Mouse (Mus musculus) macrophage (primary cell): ENCODE data around the gene Rpl28. TPM values are rescaled to one million over a fixed set of nuclear protein-coding genes. Genes with fewer than 3 reads are reported as not detected.
A peak's percentile ranks its signal among the peaks of the same experiment; 100 is the strongest.
"Not testable (repeated sequence)": the region's sequence is repeated elsewhere in the genome, so short reads cannot be mapped to it uniquely, and the experiment has no call there.

Source experiments
- H3K27ac ChIP-seq: fragments of 350-480 bp; formaldehyde crosslinking; 2 replicates; pipeline ENCODE4 v1.9.0; 2021
- H3K36me3 ChIP-seq: fragments of 350-480 bp; formaldehyde crosslinking; 2 replicates; pipeline ENCODE4 v1.9.0; 2021; ENCODE audit errors: inconsistent target
- H3K4me3 ChIP-seq: fragments of 350-480 bp; formaldehyde crosslinking; 2 replicates; pipeline ENCODE4 v1.9.0; 2021; ENCODE audit errors: inconsistent target
- H3K79me2 ChIP-seq: fragments of 350-480 bp; formaldehyde crosslinking; 2 replicates; pipeline ENCODE4 v1.9.0; 2021; ENCODE audit errors: inconsistent target
- WGBS: methylation state at CpG from one replicate; pipeline ENCODE4 v1.1.7; 2026; ENCODE audit warnings: inconsistent platforms; ENCODE audit not compliant: missing documents; 5-methylcytosine and 5-hydroxymethylcytosine counted together
- polyA plus RNA-seq: library from polyadenylated mRNA; stranded (reverse); fragments of 250-400 nt; gene quantifications from 3 replicates; pipeline ENCODE4 v1.2.4, GENCODE M21; 2018; ENCODE audit warnings: inconsistent platforms

Rpl28 gene
- polyA plus RNA-seq, 1 experiment from 2014 or later = 395 TPM

DNA sequence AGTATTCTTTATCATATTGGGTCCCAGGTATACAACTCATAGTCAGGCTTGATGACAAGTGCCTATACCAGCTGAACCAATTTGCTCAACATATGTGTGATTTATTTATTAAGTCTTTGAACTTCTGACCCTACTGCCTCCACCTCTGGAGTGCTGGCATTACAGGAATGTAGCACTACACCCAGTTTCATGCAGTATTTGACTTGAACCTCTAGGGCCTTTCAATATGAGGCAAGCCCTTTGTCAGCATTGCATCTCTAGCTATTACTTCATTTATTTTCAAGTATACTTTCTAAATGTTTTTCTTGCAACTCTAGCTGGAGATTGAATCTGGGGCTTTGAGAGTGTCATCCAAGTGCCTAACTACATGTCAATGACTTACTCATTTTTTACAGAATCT is 9.6 kb downstream of the Rpl28 start:
- H3K4me3 ChIP-seq = no peak overlapping the region
- H3K79me2 ChIP-seq = no peaks in the 10 kb centered on the region
- H3K27ac ChIP-seq = no peak overlapping the region
- peaks cover 8% of the 10 kb centered on the region for H3K36me3 ChIP-seq

DNA sequence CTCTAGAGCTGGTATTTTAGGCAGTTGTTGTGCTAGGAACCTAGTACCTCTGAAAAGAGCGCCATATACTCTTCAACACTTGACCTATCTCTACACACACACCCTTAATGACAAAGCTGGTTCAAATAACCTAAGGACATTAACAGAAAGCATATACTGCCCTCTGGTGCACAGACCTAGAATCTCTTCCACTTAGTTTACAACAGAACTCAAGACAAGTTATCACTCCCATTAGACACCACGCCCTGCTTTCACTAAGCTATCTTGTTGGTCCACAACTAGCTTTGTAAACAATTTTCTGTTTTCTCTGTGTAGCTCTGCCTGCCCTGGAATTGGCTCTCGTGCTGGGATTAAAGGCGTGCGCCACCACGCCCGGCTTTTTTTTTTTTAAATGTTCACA is 14.0 kb downstream of the Rpl28 start:
- 91% methylated on average over 7 of the region's 7 CpGs for WGBS
- Histone ChIP-seq H3K27ac (no peak overlapping the region), H3K36me3 (peaks cover 13% of the 10 kb centered on the region; the same call in 1 of the 2 replicates), H3K79me2 (peaks cover 35% of the 10 kb centered on the region), H3K4me3 (no peak overlapping the region)

DNA sequence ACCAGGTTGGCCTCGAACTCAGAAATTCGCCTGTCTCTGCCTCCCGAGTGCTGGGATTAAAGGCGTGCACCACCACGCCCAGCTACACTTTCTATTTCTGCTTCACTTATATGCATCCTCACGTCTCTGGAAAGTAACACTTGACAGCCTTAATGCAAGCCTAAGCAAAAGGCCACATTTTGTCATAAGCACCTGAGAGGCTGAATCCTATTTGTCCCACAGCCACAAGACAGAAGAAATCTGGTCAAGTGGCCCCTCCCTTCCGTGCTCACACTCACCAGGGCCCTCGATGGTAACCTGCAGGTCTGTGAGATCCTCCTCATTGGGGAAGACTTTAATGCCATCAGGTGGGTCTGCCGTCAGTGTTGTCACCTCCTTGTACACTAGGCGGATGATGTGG is 18.5 kb downstream of the Rpl28 start:
- Histone ChIP-seq H3K4me3 (peak overlapping the region; percentile 98), H3K27ac (peak overlapping the region; percentile 78), H3K36me3 (peaks cover 13% of the 10 kb centered on the region; the same call in 1 of the 2 replicates), H3K79me2 (peaks cover 37% of the 10 kb centered on the region)
- WGBS = 46% methylated on average over 8 of the region's 10 CpGs

DNA sequence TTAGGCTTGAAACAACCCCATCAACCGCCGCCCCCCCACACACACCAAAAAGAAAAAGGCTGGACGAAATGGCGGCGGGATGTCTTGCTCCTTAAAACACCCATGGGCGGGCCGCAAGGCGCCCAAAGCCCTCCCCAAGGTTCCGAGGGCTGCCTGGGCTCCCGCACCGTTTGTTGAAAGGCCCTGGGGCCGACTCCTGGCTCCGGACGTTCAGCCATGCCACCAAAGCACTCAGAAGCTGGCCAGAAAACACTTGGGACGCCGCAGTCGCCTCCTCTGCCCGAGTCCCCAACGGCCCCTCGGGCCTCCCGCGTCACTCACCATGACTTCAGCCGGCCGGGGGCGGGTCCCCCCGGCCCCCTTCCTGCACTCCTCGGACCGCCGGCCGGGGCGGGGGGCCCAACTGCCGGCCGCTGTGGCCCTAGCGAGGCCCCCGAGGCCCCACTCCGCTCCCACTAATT is 19.2 kb downstream of the Rpl28 start:
- peaks cover 12% of the 10 kb centered on the region; the same call in 1 of the 2 replicates for H3K36me3 ChIP-seq

DNA sequence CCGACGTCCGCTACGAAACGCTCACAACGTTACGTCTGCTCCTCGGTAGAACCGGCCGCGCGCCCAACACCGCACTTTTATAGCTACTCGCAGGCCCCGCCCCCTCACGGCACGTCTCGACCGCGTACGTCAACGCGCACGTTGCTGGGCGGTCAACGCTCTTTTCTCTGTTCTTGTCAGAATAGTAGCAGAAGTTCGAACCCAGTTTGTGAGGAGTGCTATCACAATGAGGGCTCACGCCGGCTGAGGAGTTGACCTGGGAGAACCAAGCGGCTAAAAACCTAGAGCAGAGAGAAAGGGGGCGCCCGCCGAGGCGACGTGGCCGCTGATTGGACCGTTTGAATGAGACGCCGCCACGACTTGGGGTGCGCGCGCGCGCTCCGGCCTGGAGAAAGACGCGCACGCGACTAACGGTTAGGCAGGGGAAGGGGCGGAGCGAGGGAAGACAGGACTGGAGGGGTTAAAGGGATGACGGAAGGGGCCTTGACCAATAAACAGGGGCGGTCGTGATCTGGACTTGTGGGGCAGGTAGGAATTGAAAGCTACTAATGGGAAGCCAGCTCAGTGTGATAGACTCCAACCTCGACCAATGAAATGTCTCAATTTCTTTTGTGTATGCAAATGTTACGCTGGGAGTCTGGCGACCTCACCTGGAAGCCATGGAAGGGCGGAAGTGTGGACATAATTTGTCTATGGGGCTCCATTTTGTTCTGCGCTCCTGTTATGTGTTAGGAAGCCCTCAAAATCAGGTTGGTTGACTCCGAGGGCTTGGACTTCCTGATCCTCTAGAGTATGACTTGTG is 19.8 kb downstream of the Rpl28 start, which contains the start of gene Ube2s:
Gene Ube2s (minus strand): TSS at position 288 of the 802 bp plus-strand sequence.
- Histone ChIP-seq H3K27ac (peak within 1 kb of the TSS; percentile 94), H3K79me2 (peaks cover 37% of the 10 kb centered on the region), H3K36me3 (peaks cover 6% of the 10 kb centered on the region; the same call in 1 of the 2 replicates), H3K4me3 (peak within 1 kb of the TSS; percentile 98)
- 1% methylated on average over 54 of the region's 62 CpGs for WGBS

More for the DNA sequence above, 19.2 kb downstream of the Rpl28 start:
- 0% methylated on average over 26 of the region's 36 CpGs for WGBS
- H3K79me2 ChIP-seq = peaks cover 37% of the 10 kb centered on the region
- H3K27ac ChIP-seq = peak overlapping the region; percentile 78
- peak overlapping the region; percentile 98 for H3K4me3 ChIP-seq

DNA sequence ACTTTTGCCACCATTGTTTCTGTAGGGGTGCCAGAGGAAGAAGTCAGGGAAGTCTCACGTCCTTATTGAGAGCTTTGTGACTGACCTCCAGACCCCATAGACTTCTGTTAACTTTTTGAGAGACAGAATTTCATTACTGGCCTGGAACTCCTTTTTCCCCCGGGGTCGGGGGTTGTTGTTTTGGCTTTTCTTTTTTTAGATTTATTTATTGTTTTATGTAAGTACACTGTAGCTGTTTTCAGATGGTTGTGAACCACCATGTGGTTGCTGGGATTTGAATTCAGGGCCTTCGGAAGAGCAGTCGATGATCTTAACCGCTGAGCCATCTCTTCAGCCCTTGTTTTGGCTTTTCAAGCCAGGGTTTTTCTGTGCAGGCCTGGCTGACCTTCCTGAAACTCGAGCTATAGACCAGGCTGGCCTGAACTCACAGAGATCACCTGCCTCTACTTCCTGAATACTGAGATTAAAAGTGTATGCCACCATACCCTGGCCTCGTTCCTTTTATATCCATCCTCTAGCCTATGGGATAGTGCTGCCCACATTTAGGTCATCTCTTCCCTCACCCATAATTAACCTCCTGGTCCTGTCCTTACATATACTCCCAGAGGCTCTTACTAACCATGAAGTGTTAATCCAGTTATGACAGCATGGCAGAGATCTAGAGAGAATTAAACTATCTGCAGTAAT is 20.6 kb downstream of the Rpl28 start:
- H3K27ac ChIP-seq = peak overlapping the region; percentile 94
- H3K36me3 ChIP-seq = peaks cover 5% of the 10 kb centered on the region; the same call in 1 of the 2 replicates
- peak overlapping the region; percentile 81 for H3K4me3 ChIP-seq
- WGBS = 16% methylated on average over 8 of the region's 8 CpGs
- peaks cover 37% of the 10 kb centered on the region for H3K79me2 ChIP-seq

DNA sequence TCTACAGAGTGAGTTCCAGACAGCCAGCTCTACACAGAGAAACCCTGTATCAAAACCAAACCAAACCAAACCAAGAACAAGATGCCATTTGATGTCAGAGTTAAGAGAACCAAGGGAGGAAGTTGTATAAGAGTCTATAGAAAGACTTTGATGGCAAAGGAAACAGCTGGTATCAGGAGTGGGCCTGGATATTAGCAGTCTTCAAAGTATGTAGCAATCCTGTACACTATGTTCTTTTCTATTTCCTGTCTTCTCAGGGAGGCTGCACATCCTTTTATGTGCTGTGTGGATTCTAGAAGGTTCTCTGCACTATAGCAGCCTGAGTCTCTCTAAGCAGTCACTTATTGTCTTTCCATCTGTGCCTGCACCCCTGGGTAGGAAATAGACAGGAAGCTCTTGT is 23.9 kb downstream of the Rpl28 start:
- Histone ChIP-seq H3K27ac (no peak overlapping the region), H3K4me3 (no peak overlapping the region), H3K36me3 (no peaks in the 10 kb centered on the region), H3K79me2 (peaks cover 4% of the 10 kb centered on the region)

DNA sequence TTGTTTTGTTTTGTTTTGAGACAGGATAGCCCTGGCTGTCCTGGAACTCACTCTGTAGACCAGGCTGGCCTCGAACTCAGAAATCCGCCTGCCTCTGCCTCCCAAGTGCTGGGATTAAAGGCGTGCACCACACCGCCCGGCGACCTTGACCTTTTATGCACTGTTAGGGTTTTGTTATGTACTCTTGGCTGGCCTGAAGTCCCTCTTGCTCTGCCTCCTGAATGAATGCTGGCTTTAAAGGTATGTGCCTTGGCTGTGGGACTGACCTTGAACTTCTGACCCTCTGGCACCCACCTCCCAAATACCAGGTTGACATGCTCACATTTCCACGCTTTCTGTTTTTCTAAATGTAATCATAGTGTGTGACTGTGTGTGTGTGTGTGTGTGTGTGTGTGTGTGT is 28.3 kb downstream of the Rpl28 start:
- H3K79me2 ChIP-seq, H3K4me3 ChIP-seq, H3K36me3 ChIP-seq, H3K27ac ChIP-seq: not testable (repeated sequence)
- WGBS = 81% methylated on average over 6 of the region's 7 CpGs

DNA sequence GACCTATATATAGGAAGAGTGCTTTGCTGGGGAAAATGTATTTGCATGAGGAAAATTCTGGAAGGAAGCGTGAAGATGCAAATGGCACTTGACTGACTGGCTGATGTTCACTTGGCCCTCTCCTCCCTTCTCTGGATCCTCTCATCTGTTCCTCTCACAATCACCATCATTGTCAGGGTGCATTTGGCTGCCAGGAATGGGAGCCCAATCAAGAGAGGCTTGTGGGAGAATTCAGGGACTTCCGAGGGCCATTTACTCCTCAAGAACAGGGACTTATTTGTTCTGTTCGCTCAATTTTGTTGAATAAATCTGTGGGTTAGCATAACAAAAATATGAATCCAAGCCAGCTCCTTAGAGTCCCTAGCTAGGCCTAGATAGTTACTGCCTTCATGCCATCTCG is 29.0 kb downstream of the Rpl28 start:
- H3K36me3 ChIP-seq = no peaks in the 10 kb centered on the region
- H3K27ac ChIP-seq = no peak overlapping the region
- no peak overlapping the region for H3K4me3 ChIP-seq
- H3K79me2 ChIP-seq = no peaks in the 10 kb centered on the region
- 85% methylated on average over 4 of the region's 4 CpGs for WGBS

DNA sequence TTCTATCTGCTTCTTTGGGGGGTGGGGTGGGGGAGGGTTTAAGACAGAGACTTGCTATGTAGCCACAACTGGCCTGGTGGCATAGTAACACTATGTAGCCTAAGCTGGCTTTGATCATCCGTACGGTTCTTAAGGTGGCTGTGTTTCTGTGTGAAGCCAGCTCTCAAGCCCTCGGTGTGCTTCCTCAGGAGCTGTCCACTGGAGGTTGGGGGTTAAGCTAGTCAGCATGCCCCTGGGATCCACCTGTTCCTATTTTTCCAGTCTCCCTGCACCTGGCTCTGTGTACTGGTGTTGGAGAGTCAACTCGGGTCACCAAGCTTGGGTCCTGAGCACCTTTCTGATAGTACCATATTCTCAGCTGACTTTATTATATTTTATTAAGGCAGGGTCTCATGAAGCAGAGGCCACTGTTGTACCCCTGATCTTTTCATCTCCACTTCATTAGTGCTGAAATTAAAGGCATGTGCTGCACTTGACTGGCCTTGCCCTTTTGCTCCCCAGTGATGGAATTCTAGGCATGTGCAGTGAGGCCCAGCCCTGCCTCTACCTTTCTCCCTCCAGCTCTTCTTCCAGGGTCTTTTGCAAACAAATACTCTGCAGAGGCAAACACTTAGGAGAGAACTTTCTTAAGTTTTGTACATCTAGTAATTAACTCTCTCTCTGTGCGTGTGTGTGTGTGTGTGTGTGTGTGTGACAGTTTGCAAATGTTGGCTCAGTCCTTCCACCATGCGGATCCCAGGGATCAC is 29.7 kb downstream of the Rpl28 start:
- no peak overlapping the region for H3K27ac ChIP-seq
- no peaks in the 10 kb centered on the region for H3K79me2 ChIP-seq
- WGBS = 84% methylated on average over 6 of the region's 6 CpGs
- no peaks in the 10 kb centered on the region for H3K36me3 ChIP-seq
- H3K4me3 ChIP-seq = no peak overlapping the region

DNA sequence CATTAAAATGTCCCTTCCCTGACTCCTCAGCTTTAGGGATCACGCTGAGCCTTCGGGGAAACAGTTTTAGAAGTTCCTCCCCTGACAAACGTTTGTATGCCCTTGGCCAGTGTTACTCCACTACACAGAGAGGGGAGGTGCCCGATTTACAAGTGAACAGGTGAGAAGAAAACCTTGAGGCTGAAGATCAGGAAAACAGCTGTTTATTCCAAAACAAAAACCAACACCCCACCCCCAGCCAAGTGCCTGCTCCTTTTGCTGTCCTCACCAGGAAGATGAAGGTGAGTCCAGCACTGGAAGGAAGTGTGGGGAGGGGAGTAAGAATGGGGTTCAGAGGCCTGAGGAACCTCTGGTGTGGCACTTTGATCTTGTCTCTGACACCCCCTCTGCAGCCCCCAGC is 32.7 kb downstream of the Rpl28 start:
- Histone ChIP-seq H3K4me3 (no peak overlapping the region), H3K79me2 (no peaks in the 10 kb centered on the region), H3K27ac (no peak overlapping the region), H3K36me3 (no peaks in the 10 kb centered on the region)
- WGBS = 71% methylated on average over 4 of the region's 4 CpGs

DNA sequence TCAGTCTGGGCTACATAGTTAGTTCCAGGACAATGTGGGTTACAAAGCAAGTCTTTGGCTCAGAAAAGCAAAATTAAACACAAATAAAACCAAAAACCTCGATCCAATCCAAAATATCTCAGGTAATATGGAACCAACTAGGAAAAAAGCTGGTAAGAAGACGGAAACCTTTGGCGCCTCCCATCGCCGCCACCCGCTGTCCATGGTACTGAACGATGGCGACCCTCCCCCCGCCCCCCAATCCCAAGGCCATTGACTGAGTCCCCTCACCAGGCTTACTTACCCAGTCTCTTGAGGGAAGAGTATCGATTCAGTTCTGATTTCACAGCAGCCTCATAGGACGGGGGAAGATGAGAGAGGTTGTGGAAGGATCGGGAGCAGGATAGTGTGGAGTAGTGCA is 37.8 kb downstream of the Rpl28 start:
- WGBS = 25% methylated on average over 12 of the region's 12 CpGs
- no peak overlapping the region for H3K4me3 ChIP-seq
- H3K79me2 ChIP-seq = no peaks in the 10 kb centered on the region
- no peaks in the 10 kb centered on the region for H3K36me3 ChIP-seq
- no peak overlapping the region for H3K27ac ChIP-seq

DNA sequence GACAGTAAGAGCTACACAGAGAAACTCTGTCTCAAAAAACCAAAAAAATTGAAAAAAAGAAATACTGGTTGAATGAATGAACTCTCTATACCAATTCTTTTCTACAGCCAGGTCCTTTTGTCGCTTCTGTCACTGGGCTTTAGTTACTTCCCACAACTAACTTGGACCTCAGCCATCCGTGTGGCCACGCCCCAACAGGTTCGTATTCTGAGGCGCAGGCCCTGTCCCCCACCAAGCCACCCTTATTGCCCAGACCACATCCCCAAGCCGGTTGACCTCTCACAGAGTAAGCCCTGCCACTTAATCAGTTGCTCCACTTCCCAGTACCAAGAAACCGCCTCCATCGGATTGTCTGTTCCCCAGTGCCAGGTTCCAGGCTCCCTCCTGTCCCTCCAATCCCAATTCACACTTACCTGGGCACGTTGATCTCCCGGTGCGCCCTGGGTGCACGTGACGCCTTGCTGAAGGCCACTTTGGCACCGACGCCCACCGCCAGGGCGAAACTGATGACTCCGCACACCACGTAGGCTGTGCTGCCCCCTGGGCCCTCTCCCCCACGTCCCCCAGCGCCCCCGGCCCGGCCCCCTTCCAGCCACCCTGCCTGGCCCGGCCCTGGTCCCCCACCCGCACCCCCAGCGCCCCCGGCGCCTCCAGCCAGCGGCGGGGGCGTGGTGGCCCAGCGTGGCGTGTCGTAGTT is 43.1 kb downstream of the Rpl28 start:
- Histone ChIP-seq H3K79me2 (no peaks in the 10 kb centered on the region), H3K4me3 (no peak overlapping the region), H3K36me3 (no peaks in the 10 kb centered on the region), H3K27ac (no peak overlapping the region)
- WGBS = under 1% methylated on average over 29 of the region's 34 CpGs

DNA sequence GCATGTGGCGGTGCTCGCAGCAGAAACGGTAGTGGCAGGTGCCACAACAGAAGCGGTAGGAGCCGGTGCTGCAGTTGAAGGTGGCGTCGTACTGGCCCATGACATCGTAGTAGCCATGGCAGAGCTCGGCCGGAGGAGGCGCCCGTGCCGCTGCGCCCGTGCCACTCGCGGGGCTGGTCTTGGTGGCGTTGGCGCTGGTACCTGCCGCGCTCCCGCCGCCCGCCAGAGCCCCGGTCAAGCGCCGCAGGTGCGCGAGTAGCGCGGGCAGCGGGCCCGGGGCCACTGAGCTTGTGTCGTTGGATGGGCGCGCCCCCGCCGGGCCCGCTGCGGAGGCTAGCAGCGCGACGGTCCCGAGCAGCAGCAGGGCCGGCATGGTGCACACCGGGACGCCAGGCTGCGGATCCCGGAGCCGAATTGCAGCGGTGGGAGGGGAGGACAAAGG is 43.7 kb downstream of the Rpl28 start:
- H3K27ac ChIP-seq = no peak overlapping the region
- H3K4me3 ChIP-seq = no peak overlapping the region
- WGBS = under 1% methylated on average over 47 of the region's 51 CpGs

More for the DNA sequence above, 43.7 kb downstream of the Rpl28 start:
- H3K36me3 ChIP-seq = no peaks in the 10 kb centered on the region
- H3K79me2 ChIP-seq = no peaks in the 10 kb centered on the region
